Mouse (Mus musculus) neural tube, postnatal 0 days (tissue): ENCODE data around the gene Rabif. TPM values are rescaled to one million over a fixed set of nuclear protein-coding genes. Genes with fewer than 3 reads are reported as not detected.

ENCODE experiments used
- polyA plus RNA-seq: library from polyadenylated mRNA; unstranded; fragments of >200 nt; fragmentation: Nextera tagmentation; extraction: Ambion mirVana; gene quantifications from 2 replicates; pipeline ENCODE4 v1.2.1, GENCODE M21; 2015

Gene Rabif
- 66.1 and 67.5 TPM in 2 replicates for polyA plus RNA-seq

DNA sequence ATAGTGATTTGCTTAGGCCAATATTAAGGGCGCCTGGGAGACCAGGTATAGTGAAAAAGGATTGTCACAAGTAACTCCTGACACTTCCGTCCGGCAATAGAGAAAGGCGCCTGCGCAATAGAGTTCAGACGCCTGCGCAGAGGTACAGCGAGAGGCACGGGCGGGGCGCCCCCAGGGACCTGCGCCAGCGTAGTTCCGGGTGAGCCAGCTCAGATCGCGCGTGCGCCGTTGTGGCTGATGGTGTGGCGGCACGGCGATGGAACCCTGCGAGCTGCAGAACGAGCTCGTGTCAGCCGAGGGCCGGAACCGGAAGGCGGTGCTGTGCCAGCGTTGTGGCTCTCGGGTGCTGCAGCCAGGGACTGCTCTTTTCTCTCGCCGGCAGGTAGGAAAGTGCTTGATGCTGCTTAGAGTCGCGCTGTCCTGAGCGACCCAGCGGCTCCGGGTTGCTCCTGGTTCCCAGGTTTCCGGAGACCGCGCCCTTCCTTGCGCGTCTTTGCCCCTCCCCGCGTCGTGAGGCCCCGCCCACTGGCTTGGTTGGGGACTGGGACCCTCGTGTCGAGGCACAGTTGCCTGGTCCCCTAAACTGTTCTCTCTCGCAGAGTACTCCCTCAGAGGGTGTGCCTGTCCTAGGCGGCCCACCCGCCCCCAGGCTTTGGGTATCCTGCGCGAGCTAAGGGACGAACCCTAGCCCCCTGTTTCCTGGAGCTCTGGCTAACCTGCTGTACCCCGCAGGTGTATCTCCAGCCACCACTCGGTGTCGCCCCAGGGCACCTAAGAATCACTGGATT is at the start of gene Rabif:
TSS of gene Rabif (plus strand) at position 221 of the 788 bp plus-strand sequence.

DNA sequence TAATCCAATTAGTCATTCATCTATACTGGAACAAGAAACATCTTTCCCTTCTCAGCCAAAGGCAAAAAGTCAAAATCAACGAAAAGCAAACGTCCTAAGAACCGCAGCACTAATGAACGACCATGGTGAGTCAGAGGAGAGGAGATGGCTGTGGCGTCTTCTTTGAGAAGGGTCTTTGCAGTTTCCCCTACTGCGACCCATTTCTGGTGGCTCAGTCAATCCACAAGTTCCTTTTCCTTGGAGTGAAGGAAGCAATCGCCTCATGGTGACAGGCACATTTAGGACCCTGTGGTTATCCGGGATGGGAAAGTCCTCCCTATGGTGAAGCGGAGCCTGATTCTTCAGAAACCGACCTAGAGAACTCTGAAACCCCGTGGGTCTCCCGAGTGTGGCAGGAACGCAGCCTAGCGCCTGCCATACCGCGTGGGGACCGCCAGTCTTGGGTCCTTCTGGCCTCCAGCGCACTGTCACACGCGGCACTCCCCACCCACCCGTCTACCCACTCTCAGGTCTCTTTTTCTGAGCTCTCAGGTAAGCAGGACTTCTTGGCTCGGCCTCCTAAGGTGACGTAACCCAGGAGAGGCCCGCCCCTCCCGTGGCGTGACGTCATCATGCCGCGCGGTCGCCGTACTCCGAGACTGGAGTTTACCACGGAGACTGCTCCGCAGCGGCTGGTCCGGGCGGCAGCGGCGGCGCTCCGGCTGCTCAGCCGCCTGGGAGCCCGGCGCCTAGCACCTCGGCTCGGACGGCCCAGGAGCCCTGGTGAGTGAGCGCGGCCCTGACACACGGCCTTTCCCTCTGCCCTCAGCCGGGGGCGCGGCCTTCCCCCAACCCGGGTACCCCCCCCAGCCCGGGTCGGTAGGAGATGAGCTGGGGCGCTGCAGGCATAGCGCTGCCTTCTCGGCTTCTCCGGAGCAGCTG is 39.3 kb upstream of the Rabif start, which contains the start of gene Klhl12:
TSS of gene Klhl12 (plus strand) at position 628 of the 921 bp plus-strand sequence.

DNA sequence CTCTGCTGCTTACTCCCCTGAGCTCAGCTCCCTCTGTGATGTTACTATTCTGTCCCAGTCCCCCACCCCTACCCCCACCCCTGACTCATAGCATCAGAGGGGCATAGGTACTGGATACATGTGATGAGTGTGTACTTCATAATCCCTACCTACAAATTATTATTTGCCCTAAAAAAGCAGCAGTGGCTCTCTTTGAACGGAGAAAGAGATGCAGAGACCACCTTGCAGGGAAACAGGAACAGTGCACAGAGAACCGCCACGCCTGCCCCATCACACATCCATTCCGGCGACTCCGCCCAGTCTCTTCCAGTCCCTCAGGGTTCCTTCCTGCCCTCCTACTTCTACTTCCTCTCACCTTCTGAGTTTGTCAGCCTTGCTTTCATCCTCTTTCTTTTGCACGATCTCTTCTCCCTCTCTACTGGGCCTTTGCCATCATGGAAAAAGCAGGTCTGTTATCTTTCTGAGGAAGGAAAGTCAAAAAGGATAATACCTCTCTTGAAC is 55.2 kb downstream of the Rabif start, which contains the start of gene Mgat4e:
TSS of gene Mgat4e (minus strand) at position 51 of the 501 bp plus-strand sequence.

Other genes starting within 250 kb of the Rabif start
- gene Myog, start 204.7 kb upstream of the Rabif start, polyA plus RNA-seq = not detected in 2 replicates
- gene Ppfia4, start 161.7 kb upstream of the Rabif start, polyA plus RNA-seq = 31.5 and 40.2 TPM in 2 replicates
- gene Tmem183a, start 132.7 kb upstream of the Rabif start, polyA plus RNA-seq = 77.4 and 78.9 TPM in 2 replicates
- gene 4933406M09Rik, start 108.7 kb upstream of the Rabif start, polyA plus RNA-seq = not detected in 2 replicates
- gene Cyb5r1, start 89.1 kb upstream of the Rabif start, polyA plus RNA-seq = 11.5 and 11.9 TPM in 2 replicates
- gene Adipor1, start 79.3 kb upstream of the Rabif start, polyA plus RNA-seq = 87.6 and 88.1 TPM in 2 replicates
- gene Klhl12, start 39.1 kb upstream of the Rabif start, polyA plus RNA-seq = 32.1 and 33.4 TPM in 2 replicates
- gene Mgat4e, start 55.0 kb downstream of the Rabif start, polyA plus RNA-seq = not detected in 2 replicates
- 39.9 and 40.4 TPM in 2 replicates for gene Kdm5b, start 65.5 kb downstream of the Rabif start, polyA plus RNA-seq
- 43.2 and 43.8 TPM in 2 replicates for gene Syt2, start 152.0 kb downstream of the Rabif start, polyA plus RNA-seq